Mouse (Mus musculus): ENCODE measurements around the gene Casd1. TPM values are rescaled to one million over a fixed set of nuclear protein-coding genes. Genes with fewer than 3 reads are reported as not detected.

The Casd1 gene
- polyA plus RNA-seq (2014; fragmentation: Illumina TruSeq; extraction: RNeasy Lipid Tissue Mini Kit (QIAGEN cat#74804); ENCODE audit: low read depth, low replicate concordance), result 241 TPM

GRCm38 (mm10) chr6:4600658-4601296 is at the start of gene Casd1:
Gene Casd1 (plus strand): TSS chr6:4600839.

Other genes with a start within 250 kb of the Casd1 start
- 120 TPM for gene Col1a2, start 96.0 kb upstream of the Casd1 start, polyA plus RNA-seq (2014; fragmentation: Illumina TruSeq; extraction: RNeasy Lipid Tissue Mini Kit (QIAGEN cat#74804); ENCODE audit: low read depth, low replicate concordance)
- 34.0 TPM for gene Sgce, start 146.4 kb downstream of the Casd1 start, polyA plus RNA-seq (2014; fragmentation: Illumina TruSeq; extraction: RNeasy Lipid Tissue Mini Kit (QIAGEN cat#74804); ENCODE audit: low read depth, low replicate concordance)
- 2.6 TPM for gene Peg10, start 146.5 kb downstream of the Casd1 start, polyA plus RNA-seq (2014; fragmentation: Illumina TruSeq; extraction: RNeasy Lipid Tissue Mini Kit (QIAGEN cat#74804); ENCODE audit: low read depth, low replicate concordance)

All from sigmoid colon, adult 10 weeks (tissue).